Mouse (Mus musculus): ENCODE results near the gene Calml3.
"Not testable (repeated sequence)": the region's sequence is repeated elsewhere in the genome, so short reads cannot be mapped to it uniquely, and the experiment has no call there.

Gene Calml3

DNA sequence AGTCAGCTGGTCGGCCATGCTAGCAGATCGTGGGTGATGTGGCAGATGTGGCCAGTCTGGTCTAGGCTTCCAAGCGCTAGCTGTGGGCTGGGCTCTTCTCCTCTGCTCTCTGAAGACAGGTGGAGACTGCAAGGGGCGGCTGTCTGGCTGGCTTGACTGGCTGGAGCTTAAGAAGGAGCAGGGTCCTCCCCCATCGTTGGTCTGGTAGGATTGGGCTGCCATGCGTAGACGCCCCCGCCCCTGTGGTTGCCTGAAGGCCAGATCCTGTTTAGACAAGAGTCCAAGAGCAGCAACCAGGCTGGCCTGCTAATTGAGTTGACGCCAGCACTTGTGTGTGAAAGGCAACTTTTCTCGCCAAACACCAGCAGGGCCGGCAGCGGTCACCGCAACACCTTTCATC, at the start of gene Calml3:
Calml3 (minus strand) TSS at position 131 of the 400 bp plus-strand sequence.
- peak; percentile 51 to 66 for DNase-seq

DNA sequence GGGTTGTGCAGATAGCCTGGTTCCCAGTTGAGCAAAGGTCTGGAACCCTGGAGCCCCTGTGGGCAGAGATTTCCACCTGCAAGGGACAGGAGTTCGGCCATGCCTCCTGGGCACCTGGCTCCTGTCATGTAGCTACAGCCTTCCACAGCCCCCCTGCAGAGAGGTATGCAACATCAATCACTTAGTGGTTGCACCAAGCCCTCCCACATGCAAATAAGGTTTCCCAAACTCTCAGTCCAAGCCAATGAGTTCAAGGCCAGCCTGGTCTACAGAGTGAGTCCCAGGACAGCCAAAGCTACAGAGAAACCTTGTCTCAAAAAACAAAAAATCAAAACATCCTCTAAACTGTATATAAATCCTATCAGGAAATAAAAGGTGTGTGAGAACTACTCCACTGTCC, 46.2 kb upstream of the Calml3 start:
- no peak for DNase-seq

DNA sequence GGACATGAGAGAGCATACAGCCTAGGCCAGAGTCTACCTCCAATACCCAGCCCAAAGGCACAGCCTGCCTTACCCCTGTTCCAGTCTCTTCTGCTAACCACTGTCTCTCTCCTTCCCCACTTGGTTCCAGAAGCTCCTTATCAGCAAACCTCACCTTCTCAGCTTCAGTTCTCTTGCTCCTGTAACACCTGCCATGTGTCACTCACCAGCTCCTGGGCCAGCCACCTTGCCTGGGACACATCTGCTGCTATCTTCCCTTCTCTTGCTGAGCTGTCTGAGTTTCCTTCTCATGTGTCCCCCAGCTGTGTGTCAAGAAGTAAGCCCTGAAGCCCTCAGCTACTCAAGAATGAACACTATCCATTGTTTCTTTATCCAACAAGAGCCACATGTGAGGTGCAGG, 36.5 kb upstream of the Calml3 start:
- DNase-seq, result not testable (repeated sequence)

DNA sequence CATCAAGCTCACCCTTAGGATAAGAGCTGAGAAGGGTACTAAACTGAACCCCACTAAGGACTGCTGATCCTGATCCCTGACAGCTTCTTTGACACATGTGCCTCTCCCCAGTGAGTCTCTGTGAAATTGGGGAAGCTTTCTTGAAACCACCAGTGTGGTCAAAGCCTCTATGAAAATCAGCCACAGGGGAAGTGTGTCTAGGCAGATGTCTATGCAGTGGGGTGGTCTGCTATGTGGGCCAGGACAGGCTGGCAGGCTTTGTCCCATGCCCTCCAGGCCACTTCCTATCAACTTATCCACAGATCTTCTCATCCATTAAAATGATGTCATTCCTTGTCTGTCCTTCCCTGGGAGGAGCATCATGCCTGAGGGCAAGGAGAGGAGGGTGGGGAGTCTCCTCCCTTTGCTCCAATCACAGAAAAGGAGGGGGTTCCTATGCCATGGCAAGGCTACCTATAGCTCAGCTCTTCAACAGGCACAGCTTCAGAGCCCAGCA, 33.2 kb upstream of the Calml3 start, which contains the start of gene Calm4:
Calm4 (plus strand) TSS at position 446 of the 496 bp plus-strand sequence.
- not testable (repeated sequence) for DNase-seq

DNA sequence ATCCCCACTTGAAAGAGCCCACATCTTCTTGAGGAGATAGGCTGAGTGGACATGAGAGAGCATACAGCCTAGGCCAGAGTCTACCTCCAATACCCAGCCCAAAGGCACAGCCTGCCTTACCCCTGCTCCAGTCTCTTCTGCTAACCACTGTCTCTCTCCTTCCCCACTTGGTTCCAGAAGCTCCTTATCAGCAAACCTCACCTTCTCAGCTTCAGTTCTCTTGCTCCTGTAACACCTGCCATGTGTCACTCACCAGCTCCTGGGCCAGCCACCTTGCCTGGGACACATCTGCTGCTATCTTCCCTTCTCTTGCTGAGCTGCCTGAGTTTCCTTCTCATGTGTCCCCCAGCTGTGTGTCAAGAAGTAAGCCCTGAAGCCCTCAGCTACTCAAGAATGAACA, 29.5 kb upstream of the Calml3 start:
- DNase-seq, result not testable (repeated sequence)

DNA sequence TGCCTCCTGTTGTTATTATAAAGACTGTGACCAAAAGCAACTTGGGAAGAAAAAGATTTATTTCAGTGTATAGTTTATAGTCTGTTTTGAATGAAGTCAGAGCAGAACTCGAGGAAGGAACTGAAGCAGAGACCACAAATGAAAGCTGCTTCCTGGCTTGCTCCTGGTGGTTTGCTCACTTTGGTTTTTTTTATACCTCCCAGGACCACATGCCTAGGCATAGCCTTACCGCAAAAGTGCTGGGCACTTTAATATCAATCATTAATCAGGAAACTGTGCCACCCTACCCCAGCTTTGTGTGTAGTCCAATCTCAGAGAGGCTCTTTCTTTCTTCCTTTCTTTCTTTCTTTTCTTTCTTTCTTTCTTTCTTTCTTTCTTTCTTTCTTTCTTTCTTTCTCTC, 28.3 kb upstream of the Calml3 start:
- DNase-seq, result no peak

DNA sequence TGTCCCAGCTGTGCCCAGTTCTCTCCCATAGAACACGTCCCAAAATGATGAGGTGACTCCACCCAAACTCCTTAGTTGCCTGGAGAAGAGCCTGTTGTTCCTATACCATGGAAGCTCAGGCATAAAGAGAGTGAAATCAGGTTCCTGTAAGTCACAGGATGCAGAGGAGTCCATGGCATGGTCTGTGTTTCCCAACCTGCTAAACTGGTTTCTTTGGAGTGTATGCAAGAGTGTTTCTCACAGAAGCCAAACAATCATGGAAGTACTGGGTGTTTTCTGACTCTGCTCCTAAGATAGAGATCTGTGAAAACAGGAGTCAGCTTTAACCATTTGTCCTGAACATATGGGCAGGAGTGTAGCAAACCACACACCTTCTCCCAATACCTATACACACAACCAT, 27.9 kb upstream of the Calml3 start:
- no peak for DNase-seq

DNA sequence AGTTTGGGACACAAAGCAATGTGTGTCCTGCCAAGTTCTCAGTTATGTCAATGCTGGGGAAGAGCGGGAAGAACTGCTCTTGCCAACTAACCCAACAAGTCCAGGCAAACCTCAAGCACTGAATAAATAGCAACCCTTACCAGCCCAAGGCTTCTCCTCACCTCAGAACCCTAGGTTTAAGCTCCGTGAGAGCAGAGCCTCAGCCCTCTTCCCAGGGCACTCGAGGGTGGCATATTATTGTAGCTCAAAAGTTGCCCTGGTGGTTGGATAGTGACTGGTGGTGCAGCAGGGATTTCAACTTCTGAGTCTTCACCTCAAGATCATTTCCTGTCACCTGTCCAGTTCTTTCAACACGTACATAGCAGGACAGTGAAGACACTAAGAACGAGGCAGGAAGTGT, 27.4 kb upstream of the Calml3 start:
- no peak for DNase-seq

DNA sequence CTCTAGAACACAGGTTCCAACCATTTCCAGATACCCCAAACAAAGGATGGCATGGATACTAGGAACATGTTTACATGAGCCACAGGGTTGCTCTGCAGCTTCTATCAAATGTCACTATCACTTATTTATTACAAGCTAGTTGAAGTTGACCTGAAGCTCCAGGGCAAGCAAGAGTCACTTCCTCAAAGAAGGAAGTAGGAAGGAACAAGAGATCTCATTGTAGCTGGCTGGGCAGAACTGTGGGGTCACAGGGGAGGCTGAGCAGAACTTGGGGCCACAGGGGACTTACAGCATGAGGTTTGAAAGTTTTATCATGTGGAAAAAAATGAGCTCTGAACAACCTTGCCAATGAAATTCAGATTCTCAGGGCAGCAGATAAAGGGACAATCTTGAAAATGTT, 21.6 kb upstream of the Calml3 start:
- no peak for DNase-seq

DNA sequence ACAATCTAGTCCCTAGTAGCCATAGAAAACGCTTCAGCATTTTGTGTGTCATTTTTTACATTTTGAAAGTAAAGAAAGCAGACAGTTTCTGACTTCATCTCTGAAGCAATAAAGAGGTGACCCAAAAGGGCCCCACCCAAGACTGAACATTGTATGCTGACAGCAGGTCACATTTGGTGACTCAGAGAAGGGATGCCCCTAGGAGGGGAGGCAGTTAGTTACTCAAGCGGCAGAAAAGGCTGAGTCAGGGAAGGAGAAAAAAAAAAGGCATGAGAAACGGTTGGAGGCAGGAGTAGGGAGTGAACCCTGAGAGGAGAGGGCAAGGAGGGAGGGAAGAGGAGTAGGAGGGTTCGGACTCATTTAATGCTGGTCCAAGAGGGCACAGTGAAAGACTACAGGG, 18.0 kb upstream of the Calml3 start:
- no peak for DNase-seq

DNA sequence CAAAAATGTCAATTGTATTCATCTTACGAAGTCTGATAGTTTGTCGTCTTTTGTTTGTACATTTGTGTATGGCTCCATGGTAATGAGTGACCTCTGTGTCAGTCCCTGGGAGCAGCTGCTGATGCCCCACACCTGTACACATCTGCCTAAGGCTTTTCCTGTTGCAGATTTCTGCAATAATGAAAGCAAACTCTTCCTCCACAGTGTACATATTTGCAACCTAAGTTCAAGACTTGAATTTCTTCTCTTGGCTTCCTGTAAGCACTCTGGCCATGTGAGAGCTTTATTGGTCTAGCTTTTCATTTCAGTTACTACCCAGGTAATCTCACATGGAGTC, 14.6 kb upstream of the Calml3 start:
- DNase-seq, result no peak

DNA sequence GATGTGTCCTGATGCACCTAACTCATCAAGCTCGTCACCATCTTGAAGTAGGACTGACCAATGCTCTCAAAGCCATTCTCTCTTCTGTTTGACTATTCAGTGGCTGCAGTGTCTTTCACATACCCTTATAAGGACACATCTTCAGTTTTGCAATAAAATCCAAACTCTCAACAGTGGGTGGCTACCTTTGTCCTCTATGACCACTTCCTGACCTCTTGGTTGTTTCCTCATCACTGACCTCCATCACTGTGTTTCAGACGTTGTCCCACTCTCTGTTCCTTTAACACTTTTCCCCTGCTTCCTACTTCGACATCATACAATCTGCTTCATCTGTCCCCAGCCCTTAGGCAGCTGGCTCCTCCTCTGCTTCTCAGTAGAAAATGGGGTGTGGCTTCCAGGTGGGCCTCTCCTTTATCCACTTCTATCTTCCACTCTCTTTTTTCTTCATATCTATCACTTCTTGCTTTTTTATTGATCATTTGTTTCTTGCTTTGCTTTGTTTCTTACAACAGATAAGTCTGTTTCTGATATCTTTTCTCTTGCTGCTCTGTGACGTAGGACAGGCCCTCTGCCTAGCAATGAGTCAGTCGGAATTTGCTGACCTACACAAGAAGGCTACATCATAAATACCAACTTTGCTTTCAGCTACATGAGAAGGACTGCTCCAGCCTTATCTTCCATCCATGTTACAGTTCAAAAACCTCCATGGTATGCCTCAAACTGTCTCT, 14.1 kb upstream of the Calml3 start:
- DNase-seq, result no peak

DNA sequence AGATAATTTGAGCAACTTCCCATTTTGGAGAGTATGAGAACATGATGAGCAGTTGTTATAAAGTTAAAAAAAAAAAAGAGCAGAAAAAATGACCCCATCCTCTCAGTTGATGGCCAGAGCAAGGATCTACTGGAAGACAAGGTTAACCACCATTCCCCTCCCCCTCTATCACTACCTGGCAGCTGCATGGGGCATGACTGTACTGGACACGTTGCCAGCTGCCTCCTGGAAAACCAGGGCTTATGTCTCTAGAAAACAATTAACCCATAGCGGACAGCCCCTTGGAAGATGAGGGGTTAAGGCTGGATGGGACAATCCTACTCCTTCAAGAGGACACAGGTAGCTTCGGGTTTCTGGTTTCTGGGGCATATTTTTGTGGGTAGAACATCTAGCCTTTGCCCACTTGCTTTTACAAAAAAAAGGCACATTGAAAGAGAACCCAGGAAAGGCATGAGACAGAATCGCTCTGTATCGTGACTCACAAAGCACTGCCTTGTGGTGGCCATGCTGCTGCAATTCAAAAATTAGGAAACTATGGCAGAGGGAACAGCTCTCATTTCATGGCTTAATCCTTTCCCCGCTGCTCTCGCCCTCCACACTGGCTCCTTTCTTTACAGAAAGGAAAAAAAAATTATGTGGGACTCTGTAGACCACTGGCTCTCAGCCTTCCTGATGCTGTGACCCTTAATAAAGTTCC, 3.2 kb upstream of the Calml3 start:
- DNase-seq, result no peak

DNA sequence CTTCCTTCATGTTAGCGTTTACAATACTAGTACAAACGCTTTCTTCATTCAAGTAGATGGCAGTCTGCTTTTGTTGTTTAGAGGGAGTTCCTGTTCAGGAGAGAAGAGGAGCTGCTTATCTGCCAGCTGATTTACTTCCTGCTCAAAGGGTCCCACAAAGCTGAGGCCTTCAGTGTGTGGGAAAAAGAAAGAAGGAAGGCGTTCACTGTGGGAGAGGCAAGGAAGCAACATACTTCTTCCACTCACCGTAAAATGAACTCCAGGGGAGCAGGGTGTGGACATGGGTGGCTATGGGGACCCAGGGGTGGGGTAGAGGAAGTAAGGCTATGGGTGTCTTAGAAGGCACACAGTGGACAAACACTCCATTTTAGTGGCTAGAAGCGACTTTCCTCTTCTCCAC, 1.5 kb upstream of the Calml3 start:
- DNase-seq, result no peak

DNA sequence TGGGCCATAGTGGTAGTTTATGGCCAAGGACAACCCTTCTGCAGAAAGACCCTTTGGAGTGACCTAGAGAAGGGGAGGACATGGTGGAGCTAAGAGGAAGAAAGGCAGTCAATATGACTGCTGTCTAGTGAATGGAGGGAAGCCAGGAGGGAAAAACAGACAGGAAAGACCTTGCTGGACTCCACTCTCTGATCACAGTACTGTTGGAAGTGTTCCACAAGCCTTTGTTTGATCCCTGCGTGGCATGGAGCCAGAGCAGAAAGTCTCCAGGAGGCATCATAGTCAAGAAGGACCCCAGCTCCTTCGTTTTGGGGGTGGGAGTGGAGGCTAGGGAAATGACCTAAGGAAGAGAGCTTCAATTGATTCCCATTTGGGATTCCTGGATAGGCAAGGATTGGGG, 1.0 kb upstream of the Calml3 start:
- peak; percentile 34 to 47 for DNase-seq

DNA sequence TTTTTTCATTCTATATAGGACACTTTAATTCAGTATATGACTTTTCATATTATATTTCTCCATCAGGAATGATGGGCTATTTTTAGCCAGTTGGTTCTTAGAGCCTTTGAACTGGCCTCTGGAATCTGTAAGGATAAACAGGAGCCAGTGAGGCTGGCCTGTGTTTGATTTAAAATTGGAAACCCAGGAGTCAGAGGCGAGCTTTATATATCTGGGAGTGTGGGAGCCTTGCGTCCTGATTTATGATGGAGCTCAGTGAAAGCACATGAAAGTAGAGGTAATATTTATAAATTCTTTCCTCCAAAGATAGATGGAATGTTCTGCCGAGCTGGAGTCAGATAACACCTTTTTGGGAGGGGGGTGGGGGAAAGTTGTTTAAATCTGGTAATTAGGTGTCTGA, 4.7 kb downstream of the Calml3 start:
- DNase-seq, result no peak

DNA sequence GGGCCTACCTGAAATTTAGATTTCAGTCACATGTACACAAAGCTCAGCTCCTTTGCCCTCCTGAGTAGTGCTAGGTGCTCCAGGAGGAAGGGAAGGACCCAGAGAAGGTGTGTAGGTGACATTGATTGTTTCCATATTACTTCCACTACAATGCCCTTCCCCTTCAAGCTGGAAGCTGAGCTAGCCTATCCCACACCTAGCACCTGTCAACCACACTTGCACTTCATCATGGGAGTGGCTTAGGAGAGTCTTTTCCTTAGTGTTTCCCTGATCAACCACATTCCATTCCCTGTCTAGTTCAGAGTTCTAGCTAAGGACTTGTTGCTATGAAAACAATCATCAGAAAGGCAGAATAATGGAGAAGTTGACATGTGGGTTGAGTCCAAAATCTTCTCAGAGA, 5.4 kb downstream of the Calml3 start:
- DNase-seq, result no peak

DNA sequence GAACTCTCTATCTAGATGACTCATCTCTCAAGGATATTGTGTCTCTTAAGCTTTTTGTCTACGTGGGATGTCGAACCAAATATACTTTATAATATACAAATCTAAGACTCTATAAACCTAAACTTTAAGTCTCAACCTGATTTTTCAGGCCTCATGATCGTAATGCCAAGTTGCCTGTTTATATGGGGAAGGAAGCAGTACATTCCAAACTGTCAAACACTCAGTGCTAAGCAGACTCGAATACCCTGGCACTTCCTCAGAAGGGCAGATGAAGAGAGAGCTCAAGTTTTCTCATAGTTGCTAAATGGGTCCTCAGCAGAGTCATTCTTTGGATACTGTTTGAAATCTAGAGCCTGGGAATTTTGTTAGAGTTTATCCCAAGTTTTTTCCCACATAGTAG, 7.5 kb downstream of the Calml3 start:
- DNase-seq, result no peak

DNA sequence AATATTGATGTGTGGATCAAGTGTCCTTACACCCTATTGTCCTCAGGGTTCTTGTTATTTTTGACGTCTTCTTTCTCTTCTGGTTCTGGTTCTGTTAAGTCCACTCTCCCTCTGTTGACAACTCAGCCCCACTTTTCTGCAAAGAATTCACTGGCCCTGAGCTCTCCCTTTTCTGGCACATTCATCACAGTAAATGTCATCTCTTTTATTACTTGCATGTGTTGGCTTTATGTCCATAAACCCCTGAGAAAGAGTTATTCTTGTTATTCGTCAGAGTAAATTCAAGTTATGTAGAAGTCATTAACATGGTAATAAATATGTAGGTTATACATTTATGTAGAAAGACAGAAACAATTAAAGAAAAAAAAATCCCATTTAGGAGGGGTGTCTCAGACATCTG, 14.6 kb downstream of the Calml3 start:
- no peak for DNase-seq

DNA sequence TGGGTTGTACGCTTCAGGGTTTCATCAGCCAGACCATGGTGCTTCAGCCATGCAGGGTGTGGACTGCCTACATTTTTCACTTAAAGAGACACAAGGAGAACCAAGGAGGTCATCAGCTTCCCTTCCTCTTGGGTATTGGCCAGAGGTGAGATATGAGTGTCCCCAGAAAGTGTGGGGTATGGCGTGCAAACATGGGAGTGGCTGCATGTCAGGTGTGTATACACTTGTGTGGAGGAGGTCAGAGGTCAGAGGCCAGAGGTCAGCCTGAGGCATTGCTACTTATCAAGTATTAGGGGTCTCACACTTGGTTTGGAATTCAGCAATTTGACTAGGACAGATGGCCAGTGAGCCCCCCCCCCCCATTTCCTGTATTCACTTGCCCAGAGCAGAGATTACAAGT, 15.5 kb downstream of the Calml3 start:
- DNase-seq, result no peak

DNA sequence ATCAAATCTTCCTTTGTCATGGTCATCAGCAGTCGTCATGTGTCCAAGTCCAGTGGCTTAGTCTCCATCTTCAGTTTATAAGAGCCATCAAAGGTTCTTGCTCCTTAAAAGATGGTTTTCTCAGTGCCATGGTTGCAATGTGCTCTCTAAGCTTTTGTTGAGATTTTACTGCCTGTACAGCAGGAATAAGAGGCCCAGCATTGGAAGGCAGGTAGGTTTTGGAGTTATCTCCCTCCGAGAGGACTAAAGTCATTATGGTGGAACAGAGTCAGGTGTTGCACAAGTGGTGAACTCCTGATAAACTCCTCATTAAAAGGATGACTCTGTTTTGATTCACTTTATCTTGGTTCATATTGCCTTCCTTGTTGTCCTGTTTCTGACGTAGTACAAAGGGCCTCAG, 16.5 kb downstream of the Calml3 start:
- no peak for DNase-seq

DNA sequence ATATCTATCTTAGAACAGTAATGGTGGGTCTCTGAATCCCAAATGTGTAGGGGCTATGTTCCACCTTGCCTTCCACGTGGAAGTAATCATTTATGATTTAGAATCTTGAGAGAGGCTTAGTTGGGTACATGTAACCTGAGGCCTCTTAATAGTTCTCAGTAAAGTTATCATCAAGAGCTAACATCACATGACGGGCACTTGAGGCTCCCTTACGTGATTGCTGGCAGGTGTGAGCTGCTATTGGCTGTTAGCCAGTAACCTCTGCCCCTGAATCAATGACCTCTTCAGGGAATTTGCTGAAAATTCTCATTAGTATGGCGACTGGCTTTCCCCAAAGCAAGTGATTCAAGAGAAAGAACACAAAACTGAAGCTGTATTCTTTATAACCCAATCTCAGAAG, 17.0 kb downstream of the Calml3 start:
- no peak for DNase-seq

DNA sequence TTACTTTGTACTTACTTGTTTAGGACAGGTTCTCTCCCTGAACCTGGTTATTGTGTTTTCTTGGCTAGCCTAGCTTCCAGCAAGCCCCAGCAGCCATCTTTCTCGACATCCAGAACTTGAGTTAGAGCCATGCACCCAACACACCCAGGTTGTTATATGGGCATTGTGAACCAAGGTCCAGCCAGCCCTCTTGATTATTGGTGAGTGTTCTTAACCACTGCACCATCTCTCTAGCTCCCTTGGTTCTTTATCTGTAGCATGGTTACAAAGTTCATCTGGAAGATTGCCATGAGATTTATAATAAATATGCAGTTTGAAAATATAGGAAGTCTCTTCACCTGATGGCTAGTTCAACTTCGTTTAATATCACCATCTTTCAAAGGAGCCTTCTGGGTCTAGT, 20.5 kb downstream of the Calml3 start:
- no peak for DNase-seq

DNA sequence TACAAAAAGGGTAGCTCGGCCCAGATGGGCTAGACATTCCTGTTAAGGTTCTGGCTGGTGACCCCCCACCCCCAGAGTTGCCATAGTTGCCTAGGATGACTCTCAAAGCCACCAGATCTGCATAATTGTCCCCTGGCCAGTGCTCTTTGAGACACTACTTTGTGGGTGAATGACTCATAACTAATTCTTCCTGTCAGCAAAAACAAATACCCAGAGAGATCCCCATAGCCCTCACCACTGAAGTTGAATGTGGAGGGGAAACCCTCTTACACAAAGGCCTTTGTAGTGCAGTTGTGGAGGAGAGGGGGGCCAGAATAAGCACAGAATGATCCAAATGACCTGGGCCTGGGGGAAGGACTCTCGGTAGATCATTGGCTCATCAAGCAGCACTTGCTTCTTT, 21.6 kb downstream of the Calml3 start:
- DNase-seq, result no peak

Data from kidney, postnatal 4 days (tissue).